Mouse (Mus musculus) T-helper 17 cell (primary cell): ENCODE data around the gene Acvrl1.
"Not testable (repeated sequence)": the region's sequence is repeated elsewhere in the genome, so short reads cannot be mapped to it uniquely, and the experiment has no call there.

ENCODE experiments used
- in situ Hi-C, 2 experiments: fragments of 300-600 bp; cut with MboI, MseI; formaldehyde crosslinking; loops; 1 replicate in 1 of 2; 2 replicates in 1 of 2; pipeline ENCODE4 v1.15.1; 2025; ENCODE audit warnings: high pct_unique_total_duplicates in 2 of 2

Acvrl1 gene

GRCm38 (mm10) chr15:101107906-101108671 lies 20.2 kb upstream of the Acvrl1 start:
- in situ Hi-C loops, result no loop called here

GRCm38 (mm10) chr15:101113176-101113575 lies 15.1 kb upstream of the Acvrl1 start:
- in situ Hi-C loops, result no loop called here

GRCm38 (mm10) chr15:101113778-101114177 lies 14.5 kb upstream of the Acvrl1 start:
- in situ Hi-C loops, result not testable (repeated sequence)

GRCm38 (mm10) chr15:101115511-101116110 lies 12.7 kb upstream of the Acvrl1 start, which contains the start of gene Ankrd33:
Gene Ankrd33, plus strand, starts transcription at chr15:101115755.
- in situ Hi-C loops, result no loop called here

- in situ Hi-C loops, result no loop called here
Measured at GRCm38 (mm10) chr15:101118399-101119125, 9.8 kb upstream of the Acvrl1 start.

GRCm38 (mm10) chr15:101121411-101122289 lies 6.7 kb upstream of the Acvrl1 start:
- in situ Hi-C loops, result no loop called here

- in situ Hi-C loops, result no loop called here
Measured at GRCm38 (mm10) chr15:101122290-101122589, 6.1 kb upstream of the Acvrl1 start.

- in situ Hi-C loops, result no loop called here
Measured at GRCm38 (mm10) chr15:101123202-101123601, 5.1 kb upstream of the Acvrl1 start.

- in situ Hi-C loops, result no loop called here
Measured at GRCm38 (mm10) chr15:101125561-101125960, 2.8 kb upstream of the Acvrl1 start.

GRCm38 (mm10) chr15:101126876-101127544 lies 1.3 kb upstream of the Acvrl1 start:
- in situ Hi-C loops, result no loop called here

- in situ Hi-C loops, result no loop called here
Measured at GRCm38 (mm10) chr15:101129412-101129811, 1.1 kb downstream of the Acvrl1 start.

GRCm38 (mm10) chr15:101131498-101131897 lies 3.2 kb downstream of the Acvrl1 start:
- in situ Hi-C loops, result no loop called here

GRCm38 (mm10) chr15:101132041-101132440 lies 3.7 kb downstream of the Acvrl1 start:
- in situ Hi-C loops, result no loop called here

- in situ Hi-C loops, result no loop called here
Measured at GRCm38 (mm10) chr15:101132761-101133160, 4.4 kb downstream of the Acvrl1 start.

- in situ Hi-C loops, result no loop called here
Measured at GRCm38 (mm10) chr15:101133993-101134704, 5.8 kb downstream of the Acvrl1 start.

GRCm38 (mm10) chr15:101135405-101135804 lies 7.1 kb downstream of the Acvrl1 start:
- in situ Hi-C loops, result no loop called here

GRCm38 (mm10) chr15:101137455-101137854 lies 9.1 kb downstream of the Acvrl1 start:
- in situ Hi-C loops, result no loop called here

GRCm38 (mm10) chr15:101138675-101139074 lies 10.4 kb downstream of the Acvrl1 start:
- in situ Hi-C loops, result no loop called here

- in situ Hi-C loops, result no loop called here
Measured at GRCm38 (mm10) chr15:101139885-101140284, 11.6 kb downstream of the Acvrl1 start.

- in situ Hi-C loops, result no loop called here
Measured at GRCm38 (mm10) chr15:101140587-101140986, 12.3 kb downstream of the Acvrl1 start.
